Mouse (Mus musculus): Measurements from ENCODE around the gene Adipoq.

Gene Adipoq

GRCm38 (mm10) chr16:23115486-23115885 is 30.9 kb upstream of the Adipoq start:
- DNase-seq, result no peak

GRCm38 (mm10) chr16:23117173-23117572 is 29.2 kb upstream of the Adipoq start:
- no peak for DNase-seq

- DNase-seq, result no peak
These were observed 23.9 kb upstream of the Adipoq start for GRCm38 (mm10) chr16:23122446-23122845.

- no peak for DNase-seq
These were observed 23.2 kb upstream of the Adipoq start for GRCm38 (mm10) chr16:23123104-23123503.

DNA sequence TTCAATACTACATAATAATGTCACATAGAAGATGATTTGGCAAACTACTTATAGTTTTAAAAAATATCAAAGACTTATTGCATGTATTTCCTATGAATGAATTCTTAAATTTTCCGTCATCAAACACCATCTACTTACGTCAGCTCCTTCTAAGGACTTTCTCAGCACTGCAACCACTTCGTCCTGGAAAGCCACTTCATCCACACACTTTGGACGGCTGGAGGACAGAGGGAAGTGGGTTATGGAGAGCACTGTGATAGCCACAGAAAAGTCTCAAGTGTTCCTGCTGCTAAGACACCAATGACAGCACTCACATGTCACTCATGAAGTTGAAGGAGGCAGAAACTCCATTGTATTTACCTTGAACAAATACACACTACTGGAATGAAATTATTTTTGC is 21.9 kb upstream of the Adipoq start:
- DNase-seq, result no peak

GRCm38 (mm10) chr16:23127311-23127672 is 19.0 kb upstream of the Adipoq start:
- no peak for DNase-seq

GRCm38 (mm10) chr16:23127673-23128375 is 18.5 kb upstream of the Adipoq start, which contains the start of gene Rfc4:
Gene Rfc4 (minus strand): TSS chr16:23127737.
- DNase-seq, result peak; percentile 92

GRCm38 (mm10) chr16:23130303-23130702 is 16.0 kb upstream of the Adipoq start:
- no peak for DNase-seq

DNA sequence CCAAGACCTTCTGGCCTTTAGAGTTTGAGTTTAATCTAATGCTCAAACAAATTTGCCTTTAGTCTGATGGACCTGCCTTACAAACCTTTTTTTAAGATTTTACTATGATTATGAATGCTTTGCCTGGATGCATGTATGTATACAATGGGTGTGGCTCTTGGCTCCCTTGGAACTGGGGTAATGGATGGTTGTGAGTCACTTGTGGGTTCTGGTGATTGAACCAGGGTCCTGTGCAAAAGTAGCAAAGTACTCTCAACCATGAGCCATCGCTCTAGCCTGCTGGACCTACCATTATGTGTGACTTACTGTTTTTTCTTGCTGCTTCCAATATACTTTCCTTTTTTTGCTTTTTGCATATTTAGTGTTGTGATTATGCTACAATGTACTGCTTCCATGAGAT is 14.0 kb upstream of the Adipoq start:
- no peak for DNase-seq

DNA sequence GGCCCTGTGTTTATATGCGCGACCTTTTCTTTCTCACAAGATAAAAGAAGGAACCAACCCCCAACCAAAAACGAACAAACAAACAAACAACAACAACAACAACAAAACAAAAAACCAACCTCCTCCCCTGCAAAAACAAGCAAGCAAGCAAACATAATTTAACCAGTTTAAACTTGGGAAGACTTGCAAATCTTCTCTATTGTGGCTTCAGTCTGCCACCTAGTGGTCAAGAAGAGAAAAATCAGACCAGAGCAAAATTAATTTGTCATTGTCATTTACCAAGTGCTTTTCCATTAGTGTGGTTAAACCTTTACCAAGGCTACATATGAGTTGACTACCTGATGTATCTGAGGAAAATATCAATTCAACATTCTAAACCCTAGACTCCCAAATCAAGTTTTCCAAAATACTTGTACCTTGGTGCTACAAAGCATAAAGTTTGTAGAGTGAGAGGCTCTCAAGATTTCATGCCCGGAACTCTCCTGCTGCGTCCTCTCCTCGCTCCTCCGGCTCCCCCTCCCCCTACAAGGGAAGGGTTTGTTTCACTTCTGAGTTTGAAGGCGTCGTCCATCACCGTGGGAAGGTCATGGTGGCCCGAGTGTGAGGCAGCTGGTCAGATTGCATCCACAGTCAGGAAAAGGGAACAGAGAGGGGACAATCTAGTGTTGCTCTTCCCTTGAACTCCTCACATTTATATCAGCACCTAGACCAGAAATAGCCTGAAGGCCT is 10.8 kb upstream of the Adipoq start:
- DNase-seq, result no peak

GRCm38 (mm10) chr16:23136406-23136970 is 9.8 kb upstream of the Adipoq start:
- no peak for DNase-seq

DNA sequence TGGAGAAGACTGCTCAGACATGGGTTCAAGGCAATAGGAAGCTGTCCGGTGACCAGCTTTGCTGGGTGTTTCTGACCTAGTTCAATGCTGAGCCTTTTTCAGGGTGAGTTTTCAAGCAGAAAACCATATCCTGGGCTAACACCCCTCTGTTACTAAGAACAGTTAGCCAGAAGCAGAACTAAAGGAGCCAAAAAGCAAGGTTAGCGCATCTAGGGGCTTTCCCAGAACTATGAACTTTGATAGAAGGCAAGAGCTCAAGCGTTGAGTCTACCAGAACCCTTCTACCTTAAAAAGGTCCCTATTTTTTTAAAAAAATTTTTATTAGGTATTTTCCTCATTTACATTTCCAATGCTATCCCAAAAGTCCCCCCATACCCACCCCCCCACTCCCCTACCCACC is 5.4 kb upstream of the Adipoq start:
- DNase-seq, result no peak

- peak; percentile 57 for DNase-seq
These were observed 2.0 kb upstream of the Adipoq start for GRCm38 (mm10) chr16:23144326-23144725.

DNA sequence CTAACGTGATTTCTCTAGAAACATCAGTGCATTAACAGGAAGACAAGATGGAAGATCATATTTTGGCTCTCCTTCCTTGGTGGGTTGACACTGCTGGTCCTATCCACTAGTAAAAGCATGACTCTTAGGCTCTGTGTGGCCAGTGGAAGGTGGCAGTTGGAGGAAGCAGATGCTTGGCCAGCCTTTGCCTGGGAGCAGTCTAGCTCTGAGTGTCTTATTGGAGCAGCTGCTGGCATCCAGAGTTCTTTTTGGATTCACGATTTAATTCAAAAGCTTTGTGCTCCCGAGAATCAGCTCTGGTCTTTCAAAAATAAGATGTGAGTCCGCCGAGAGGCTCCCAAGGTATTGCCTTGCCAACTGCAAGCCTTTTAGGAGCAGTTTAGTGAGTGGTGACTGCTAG is 1.1 kb upstream of the Adipoq start:
- DNase-seq, result no peak

DNA sequence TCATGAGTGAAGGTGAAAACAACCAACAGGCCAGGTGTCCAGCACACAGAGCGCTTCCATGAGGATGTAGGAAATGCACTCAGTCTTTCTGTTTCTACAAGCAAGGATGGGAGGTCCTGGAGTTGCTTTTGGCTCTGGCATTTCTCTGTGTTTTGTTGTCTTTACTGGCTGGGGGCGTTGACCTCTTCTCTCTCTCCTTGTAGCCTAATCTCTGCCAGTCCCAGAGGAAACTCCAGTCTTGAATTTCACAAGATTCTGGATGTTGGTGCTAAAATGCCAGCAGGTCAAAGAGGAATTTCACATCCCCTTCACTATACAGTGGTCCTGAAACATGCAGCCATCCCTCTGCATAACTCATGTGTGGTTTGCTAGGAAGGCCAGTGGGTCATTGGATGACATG is 2.6 kb downstream of the Adipoq start:
- no peak for DNase-seq

DNA sequence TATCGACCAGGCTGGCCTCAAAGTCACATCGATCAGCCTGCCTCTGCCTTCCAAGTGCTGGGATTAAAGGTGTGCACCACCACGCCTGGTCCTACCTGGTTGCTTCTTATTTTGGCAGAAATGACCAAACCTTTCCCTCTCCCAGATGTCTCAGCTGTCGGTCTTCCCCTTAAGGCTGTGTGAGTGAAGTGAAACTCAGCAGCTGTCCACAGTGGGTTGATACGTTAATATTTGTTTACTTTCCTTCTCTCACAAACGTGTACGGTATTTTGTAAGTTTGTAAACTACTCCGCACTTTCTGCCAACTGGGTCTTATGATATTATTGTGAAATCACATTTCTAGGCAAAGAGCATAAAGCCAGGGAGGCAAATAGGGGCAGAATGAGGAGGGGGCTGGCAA is 3.1 kb downstream of the Adipoq start:
- DNase-seq, result no peak

DNA sequence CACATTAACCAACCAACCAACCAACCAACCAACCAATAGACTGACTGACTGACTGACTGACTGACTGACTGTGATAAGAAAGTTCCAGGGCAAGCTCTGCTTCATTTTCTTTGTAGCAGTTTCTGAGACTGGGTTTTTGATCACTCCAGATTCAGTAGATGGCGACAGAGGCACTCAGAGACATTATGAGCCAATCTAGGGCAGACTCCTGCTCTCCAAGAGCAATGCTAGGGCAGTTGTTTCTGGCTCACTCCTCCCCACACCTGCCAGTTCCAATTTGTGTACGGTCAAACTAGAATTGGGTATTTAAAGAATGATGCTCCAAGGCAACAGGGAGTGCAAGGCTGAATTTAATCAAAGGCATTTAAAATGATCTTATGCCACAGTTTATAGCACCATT is 5.1 kb downstream of the Adipoq start:
- peak; percentile 60 for DNase-seq

DNA sequence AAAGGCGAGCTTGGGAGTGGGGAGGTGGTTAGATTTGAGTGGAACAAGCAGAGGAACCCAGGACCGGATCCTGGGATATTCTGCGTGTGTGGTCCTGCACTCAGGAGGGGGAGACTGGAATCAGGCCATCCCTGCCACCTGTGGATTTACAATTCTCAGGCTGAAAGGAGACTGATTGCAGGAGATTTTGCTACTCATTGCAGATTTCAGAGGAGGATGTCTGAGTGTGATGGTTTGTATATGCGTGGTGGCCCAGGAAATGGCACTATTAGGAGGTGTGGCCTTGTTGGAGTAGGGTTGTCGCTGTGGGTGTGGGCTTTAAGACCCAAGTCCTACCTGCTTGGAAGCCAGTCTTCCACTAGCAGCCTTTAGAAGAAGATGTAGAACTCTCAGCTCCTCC is 7.9 kb downstream of the Adipoq start:
- DNase-seq, result no peak

DNA sequence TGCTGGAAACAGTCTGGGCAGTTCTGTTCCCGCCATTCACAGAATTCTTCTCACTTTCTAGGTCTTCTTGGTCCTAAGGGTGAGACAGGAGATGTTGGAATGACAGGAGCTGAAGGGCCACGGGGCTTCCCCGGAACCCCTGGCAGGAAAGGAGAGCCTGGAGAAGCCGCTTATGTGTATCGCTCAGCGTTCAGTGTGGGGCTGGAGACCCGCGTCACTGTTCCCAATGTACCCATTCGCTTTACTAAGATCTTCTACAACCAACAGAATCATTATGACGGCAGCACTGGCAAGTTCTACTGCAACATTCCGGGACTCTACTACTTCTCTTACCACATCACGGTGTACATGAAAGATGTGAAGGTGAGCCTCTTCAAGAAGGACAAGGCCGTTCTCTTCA is 10.7 kb downstream of the Adipoq start:
- DNase-seq, result no peak

DNA sequence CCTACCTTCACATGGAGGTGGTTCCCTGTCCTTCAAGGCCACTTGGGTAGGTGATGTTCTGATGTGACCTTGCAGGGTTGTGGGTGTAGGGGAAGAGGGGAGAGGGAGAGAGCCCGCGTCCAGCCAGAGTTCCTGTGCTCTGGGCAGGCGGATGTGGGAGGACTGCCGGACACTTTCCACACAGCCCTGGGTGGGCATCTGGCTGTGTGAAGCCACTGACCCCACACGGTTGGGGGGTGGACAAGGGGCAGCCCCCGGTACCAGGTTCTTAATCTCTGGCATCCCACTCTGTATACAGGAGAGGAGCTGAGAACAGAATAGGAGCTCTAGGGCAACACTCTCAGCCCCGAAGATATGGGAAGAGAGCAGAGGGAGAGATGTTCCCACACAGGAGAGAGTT is 12.0 kb downstream of the Adipoq start:
- no peak for DNase-seq

- no peak for DNase-seq
These were observed 12.6 kb downstream of the Adipoq start for GRCm38 (mm10) chr16:23158957-23159356.

DNA sequence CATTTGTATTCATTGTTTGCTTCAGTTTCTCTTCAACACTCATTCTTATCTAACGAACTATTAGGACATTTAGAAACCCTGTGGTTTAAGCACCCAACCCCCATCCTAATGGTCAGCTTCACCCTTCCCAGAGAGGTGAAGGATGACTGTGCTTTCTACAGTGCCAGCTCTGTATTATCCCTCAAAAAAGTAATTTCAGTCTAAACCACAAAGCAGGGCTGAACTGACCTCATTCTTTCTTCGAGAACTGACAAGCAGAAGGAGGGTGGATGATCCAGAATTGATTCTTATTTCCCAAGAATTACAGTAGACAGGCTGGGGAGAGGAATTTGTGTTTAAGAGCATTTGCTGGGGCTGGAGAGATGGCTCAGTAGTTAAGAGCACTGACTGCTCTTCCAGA is 13.4 kb downstream of the Adipoq start:
- DNase-seq, result no peak

GRCm38 (mm10) chr16:23162116-23162515 is 15.8 kb downstream of the Adipoq start:
- DNase-seq, result no peak

- DNase-seq, result no peak
These were observed 18.1 kb downstream of the Adipoq start for GRCm38 (mm10) chr16:23164443-23164842.
